Mouse (Mus musculus): ENCODE measurements around the gene Prnd. TPM values are rescaled to one million over a fixed set of nuclear protein-coding genes. Genes with fewer than 3 reads are reported as not detected.
A peak's percentile ranks its signal among the peaks of the same experiment; 100 is the strongest.

Prnd gene
- polyA plus RNA-seq, 1 experiment from 2014 or later, result 57.3 TPM

DNA sequence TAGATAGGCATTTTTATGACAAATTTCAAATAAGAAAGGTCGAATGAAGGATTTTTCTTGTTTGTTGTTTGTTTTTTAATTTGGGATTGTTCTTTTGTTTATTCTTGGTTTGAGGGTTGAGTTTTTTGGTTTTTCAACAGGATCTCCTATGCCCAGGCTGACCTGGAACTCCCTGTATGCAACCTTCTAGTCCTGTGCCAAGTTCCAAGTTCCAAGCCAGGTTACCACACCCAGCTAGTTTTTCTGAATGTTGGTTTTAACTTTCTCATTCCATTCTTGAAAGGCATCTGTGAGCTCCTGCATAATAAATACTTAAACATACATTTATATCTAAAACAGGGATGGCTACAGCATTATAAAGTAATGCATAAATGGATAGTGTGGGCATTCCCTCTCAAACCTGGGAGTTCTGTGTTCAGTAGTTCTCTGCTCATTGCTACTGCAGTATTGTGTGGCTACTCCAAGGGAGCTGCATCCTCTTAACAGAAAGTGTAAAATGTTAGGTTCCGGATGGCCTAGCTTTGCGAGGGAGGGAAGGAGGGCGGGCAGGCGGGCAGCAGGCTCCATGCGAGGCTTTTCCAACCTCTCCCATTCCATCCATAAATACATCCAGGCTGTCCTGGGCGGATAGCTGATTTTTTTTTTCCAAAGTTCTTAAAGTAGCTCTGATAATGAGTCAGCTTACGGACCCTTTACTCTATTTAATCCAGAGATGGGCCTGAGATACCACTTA lies 38.0 kb upstream of the Prnd start:
- TF ChIP-seq CTCF (IDR thresholded peaks at IDR 0.05; ENCODE audit: low read depth), result no peak
- Histone ChIP-seq H3K27ac (ENCODE audit: low read depth) (no peak overlapping the region), H3K9ac (no peak overlapping the region), H3K36me3 (ENCODE audit: insufficient read depth) (0 out of 2 replicates have a peak, but pooled peaks cover 2% of the 10 kb centered on the region), H3K27me3 (ENCODE audit: insufficient read depth, low read length) (no peaks in the 10 kb centered on the region), H3K4me3 (ENCODE audit: low read depth, low read length) (no peak overlapping the region), H3K9me3 (ENCODE audit: low read depth, low read length) (no peaks in the 10 kb centered on the region), H3K4me2 (no peak overlapping the region), H3K4me1 (ENCODE audit: insufficient read depth) (no peaks in the 10 kb centered on the region)
- ATAC-seq (ENCODE audit: insufficient read depth) (no peak), DNase-seq (no peak)
- 84% methylated on average over 8 of the region's 8 CpGs for WGBS

- H3K9me3 ChIP-seq (ENCODE audit: low read depth, low read length), result no peaks in the 10 kb centered on the region
- peak; percentile 18 for ATAC-seq (ENCODE audit: insufficient read depth)
- no peak overlapping the region for H3K4me3 ChIP-seq (ENCODE audit: low read depth, low read length)
- H3K9ac ChIP-seq, result no peak overlapping the region
- no peak overlapping the region for H3K4me2 ChIP-seq
- H3K36me3 ChIP-seq (ENCODE audit: insufficient read depth), result peaks cover 7% of the 10 kb centered on the region; the same call in 1 of the 2 replicates
- DNase-seq, result no peak
- no peaks in the 10 kb centered on the region for H3K4me1 ChIP-seq (ENCODE audit: insufficient read depth)
- WGBS, result 51% methylated on average over 7 of the region's 7 CpGs
- TF ChIP-seq CTCF (IDR thresholded peaks at IDR 0.05; ENCODE audit: low read depth), result no peak
- H3K27me3 ChIP-seq (ENCODE audit: insufficient read depth, low read length), result no peaks in the 10 kb centered on the region
- H3K27ac ChIP-seq (ENCODE audit: low read depth), result no peak overlapping the region
Measured at GRCm38 (mm10) chr2:131932275-131932902, 18.3 kb upstream of the Prnd start.

DNA sequence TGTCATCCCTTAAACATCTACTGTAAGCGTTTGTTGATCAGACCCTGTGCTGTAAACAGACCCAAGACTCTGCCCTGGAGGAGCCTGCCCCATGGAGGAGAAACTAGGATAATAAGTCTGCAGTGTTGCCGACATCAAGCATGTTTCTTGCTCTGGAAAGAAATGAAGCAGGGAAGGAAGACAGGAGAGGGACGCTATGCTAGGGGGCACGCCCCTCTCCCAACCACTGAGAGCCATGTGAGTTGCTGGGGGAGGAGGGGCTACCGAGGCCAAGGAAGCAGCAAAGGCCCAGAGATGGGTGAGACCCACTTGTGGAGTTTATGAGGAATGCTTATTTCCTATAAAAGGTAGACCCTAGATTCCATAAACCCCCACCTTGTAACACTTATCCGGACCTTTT lies 17.6 kb upstream of the Prnd start:
- H3K9ac ChIP-seq, result no peak overlapping the region
- no peak overlapping the region for H3K4me3 ChIP-seq (ENCODE audit: low read depth, low read length)
- H3K9me3 ChIP-seq (ENCODE audit: low read depth, low read length), result no peaks in the 10 kb centered on the region
- no peak for DNase-seq
- no peak for ATAC-seq (ENCODE audit: insufficient read depth)
- no peaks in the 10 kb centered on the region for H3K27me3 ChIP-seq (ENCODE audit: insufficient read depth, low read length)
- TF ChIP-seq CTCF (IDR thresholded peaks at IDR 0.05; ENCODE audit: low read depth), result no peak
- H3K4me1 ChIP-seq (ENCODE audit: insufficient read depth), result no peaks in the 10 kb centered on the region
- no peak overlapping the region for H3K27ac ChIP-seq (ENCODE audit: low read depth)
- H3K4me2 ChIP-seq, result no peak overlapping the region
- 27% methylated on average over 6 of the region's 6 CpGs for WGBS
- H3K36me3 ChIP-seq (ENCODE audit: insufficient read depth), result peaks cover 7% of the 10 kb centered on the region; the same call in 1 of the 2 replicates

DNA sequence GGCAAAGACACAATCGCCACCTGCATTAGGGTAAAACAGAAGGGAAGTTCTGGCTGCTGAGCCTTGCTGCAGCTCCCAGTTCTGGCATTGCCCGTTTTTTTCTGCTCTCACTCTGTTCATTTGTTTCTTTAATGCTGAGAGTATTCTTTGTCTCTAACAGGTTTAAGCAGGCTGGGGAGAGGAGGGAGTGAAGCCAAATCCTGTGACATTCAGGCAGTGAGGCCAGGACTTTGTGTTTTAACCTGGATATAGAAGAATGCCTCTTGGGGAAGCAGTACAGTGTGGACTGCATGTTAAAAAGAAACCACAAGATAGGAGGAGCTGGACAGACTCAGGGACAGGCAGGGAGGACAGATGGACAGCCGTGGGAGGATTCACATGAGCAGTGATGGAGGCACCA lies 17.1 kb upstream of the Prnd start:
- ATAC-seq (ENCODE audit: insufficient read depth) (no peak), DNase-seq (no peak)
- Histone ChIP-seq H3K4me1 (ENCODE audit: insufficient read depth) (no peaks in the 10 kb centered on the region), H3K4me3 (ENCODE audit: low read depth, low read length) (no peak overlapping the region), H3K27ac (ENCODE audit: low read depth) (peak overlapping the region; percentile 39; the same call in 1 of the 2 replicates), H3K27me3 (ENCODE audit: insufficient read depth, low read length) (no peaks in the 10 kb centered on the region), H3K36me3 (ENCODE audit: insufficient read depth) (peaks cover 7% of the 10 kb centered on the region; the same call in 1 of the 2 replicates), H3K9ac (no peak overlapping the region), H3K4me2 (no peak overlapping the region), H3K9me3 (ENCODE audit: low read depth, low read length) (no peaks in the 10 kb centered on the region)
- TF ChIP-seq CTCF (IDR thresholded peaks at IDR 0.05; ENCODE audit: low read depth), result no peak
- WGBS, result 55% methylated on average over 3 of the region's 3 CpGs

GRCm38 (mm10) chr2:131934243-131934642 lies 16.4 kb upstream of the Prnd start:
- H3K36me3 ChIP-seq (ENCODE audit: insufficient read depth), result peaks cover 7% of the 10 kb centered on the region; the same call in 1 of the 2 replicates
- ATAC-seq (ENCODE audit: insufficient read depth), result no peak
- WGBS, result 85% methylated on average over 2 of the region's 2 CpGs
- no peaks in the 10 kb centered on the region for H3K27me3 ChIP-seq (ENCODE audit: insufficient read depth, low read length)
- no peak for DNase-seq
- H3K4me3 ChIP-seq (ENCODE audit: low read depth, low read length), result no peak overlapping the region
- TF ChIP-seq CTCF (IDR thresholded peaks at IDR 0.05; ENCODE audit: low read depth), result no peak
- no peak overlapping the region for H3K4me2 ChIP-seq
- H3K27ac ChIP-seq (ENCODE audit: low read depth), result no peak overlapping the region
- no peak overlapping the region for H3K9ac ChIP-seq
- H3K9me3 ChIP-seq (ENCODE audit: low read depth, low read length), result no peaks in the 10 kb centered on the region
- H3K4me1 ChIP-seq (ENCODE audit: insufficient read depth), result no peaks in the 10 kb centered on the region

- ATAC-seq (ENCODE audit: insufficient read depth) (peak; percentile 51; the same call in 1 of the 2 replicates), DNase-seq (peak; percentile 61)
- H3K27me3 ChIP-seq (ENCODE audit: insufficient read depth, low read length), result no peaks in the 10 kb centered on the region
- peaks cover 7% of the 10 kb centered on the region; the same call in 1 of the 2 replicates for H3K36me3 ChIP-seq (ENCODE audit: insufficient read depth)
- H3K9ac ChIP-seq, result no peak overlapping the region
- no peak overlapping the region; the same call in 1 of the 2 replicates for H3K27ac ChIP-seq (ENCODE audit: low read depth)
- H3K4me1 ChIP-seq (ENCODE audit: insufficient read depth), result no peaks in the 10 kb centered on the region
- WGBS, result 63% methylated on average over 10 of the region's 10 CpGs
- H3K9me3 ChIP-seq (ENCODE audit: low read depth, low read length), result no peaks in the 10 kb centered on the region
- H3K4me2 ChIP-seq, result no peak overlapping the region
- peak; percentile 49 for TF ChIP-seq CTCF (IDR thresholded peaks at IDR 0.05; ENCODE audit: low read depth)
- H3K4me3 ChIP-seq (ENCODE audit: low read depth, low read length), result no peak overlapping the region
Measured at GRCm38 (mm10) chr2:131935390-131936105, 15.1 kb upstream of the Prnd start.

- H3K9ac ChIP-seq, result no peak overlapping the region
- no peaks in the 10 kb centered on the region for H3K9me3 ChIP-seq (ENCODE audit: low read depth, low read length)
- no peak overlapping the region for H3K4me2 ChIP-seq
- no peaks in the 10 kb centered on the region for H3K27me3 ChIP-seq (ENCODE audit: insufficient read depth, low read length)
- no peak for TF ChIP-seq CTCF (IDR thresholded peaks at IDR 0.05; ENCODE audit: low read depth)
- DNase-seq (no peak), ATAC-seq (ENCODE audit: insufficient read depth) (no peak)
- H3K27ac ChIP-seq (ENCODE audit: low read depth), result no peak overlapping the region
- H3K36me3 ChIP-seq (ENCODE audit: insufficient read depth), result peaks cover 7% of the 10 kb centered on the region; the same call in 1 of the 2 replicates
- WGBS, result 95% methylated on average over 10 of the region's 10 CpGs
- no peak overlapping the region for H3K4me3 ChIP-seq (ENCODE audit: low read depth, low read length)
- no peaks in the 10 kb centered on the region for H3K4me1 ChIP-seq (ENCODE audit: insufficient read depth)
Measured at GRCm38 (mm10) chr2:131936410-131936809, 14.3 kb upstream of the Prnd start.

All from lung, embryonic 14.5 days (tissue).